Mouse (Mus musculus): ENCODE results near the gene Rusc2. TPM values are rescaled to one million over a fixed set of nuclear protein-coding genes. Genes with fewer than 3 reads are reported as not detected.

Rusc2 gene
- polyA plus RNA-seq (2016; fragmentation: Nextera tagmentation; extraction: Ambion mirVana): 37.6 and 44.9 TPM in 2 replicates

DNA sequence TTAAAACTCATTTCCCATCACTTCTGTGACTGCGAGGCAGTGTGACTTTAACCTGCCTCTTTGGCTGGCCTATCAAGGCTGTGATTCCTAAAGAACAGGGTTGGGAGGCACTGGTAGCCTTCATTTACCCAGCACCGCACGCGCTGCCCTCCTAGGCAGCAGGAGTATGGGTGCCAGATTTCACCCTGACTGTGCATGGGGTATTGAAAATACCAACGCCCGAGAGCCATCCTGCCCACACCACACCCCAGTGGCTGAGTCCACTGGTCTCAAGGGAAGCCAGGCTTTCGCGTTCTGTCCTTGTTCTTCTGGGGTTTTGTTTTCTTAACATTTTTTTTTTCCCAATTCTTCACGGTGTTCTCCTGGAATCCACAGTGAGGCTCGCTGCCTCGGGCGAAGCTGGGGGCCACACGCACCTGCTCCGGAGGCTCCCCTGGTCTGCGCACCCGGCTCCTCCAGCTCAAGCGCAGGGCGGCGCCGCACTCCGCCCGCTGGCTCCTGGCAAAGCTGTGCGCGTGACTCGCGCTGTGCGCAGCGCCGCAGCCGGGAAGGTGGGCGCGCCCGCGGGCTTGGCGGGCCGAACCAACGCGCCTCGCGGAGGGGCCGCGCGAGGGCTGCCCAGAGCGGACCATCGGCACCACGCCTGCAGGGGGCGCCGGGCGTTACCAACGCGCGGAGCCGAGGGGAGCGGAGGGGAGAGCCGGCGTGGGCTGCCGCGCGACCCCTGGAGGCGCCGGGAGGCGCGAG lies at the start of gene Rusc2:
TSS of gene Rusc2 (plus strand) at position 572 of the 747 bp plus-strand sequence.
- 1% methylated on average over 60 of the region's 63 CpGs for WGBS
- ATAC-seq (ENCODE audit: low FRiP score): peak; percentile 94
- Histone ChIP-seq H3K4me2 (peak within 1 kb of the TSS; percentile 67), H3K27ac (peak within 1 kb of the TSS; percentile 47), H3K27me3 (peaks cover 12% of the 10 kb centered on the region), H3K4me3 (replicated peaks) (peak within 1 kb of the TSS; percentile 59), H3K4me1 (peaks cover 18% of the 10 kb centered on the region), H3K9me3 (no peaks in the 10 kb centered on the region), H3K36me3 (replicated peaks) (no peaks in the 10 kb centered on the region), H3K9ac (peak within 1 kb of the TSS; percentile 66)

DNA sequence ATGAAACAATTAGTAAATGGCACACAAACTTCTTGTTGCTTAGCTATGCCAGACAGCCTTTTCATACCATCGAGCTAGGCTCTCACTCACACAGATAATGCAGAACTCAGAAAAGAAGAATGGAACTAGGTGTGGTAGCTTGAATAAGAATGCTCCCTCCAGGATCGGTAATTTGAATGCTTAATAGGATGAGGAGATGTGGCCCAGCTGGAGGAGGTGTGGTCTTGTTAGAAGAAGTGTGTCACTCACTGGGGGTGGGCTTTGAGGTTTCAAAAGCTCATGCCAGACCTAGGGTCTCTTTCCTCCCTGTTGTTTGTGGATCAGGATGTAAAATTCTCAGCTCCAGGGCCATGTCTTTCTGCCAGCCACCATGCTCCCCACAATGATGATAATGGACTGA lies 47.0 kb upstream of the Rusc2 start:
- H3K4me2 ChIP-seq: no peak overlapping the region
- no peaks in the 10 kb centered on the region for H3K27me3 ChIP-seq
- no peak overlapping the region for H3K9ac ChIP-seq
- H3K4me1 ChIP-seq: no peaks in the 10 kb centered on the region
- no peak overlapping the region for H3K27ac ChIP-seq
- ATAC-seq (ENCODE audit: low FRiP score): no peak
- 53% methylated on average over 2 of the region's 2 CpGs for WGBS
- H3K9me3 ChIP-seq: peaks cover 15% of the 10 kb centered on the region
- H3K36me3 ChIP-seq (replicated peaks): no peaks in the 10 kb centered on the region
- H3K4me3 ChIP-seq (replicated peaks): no peak overlapping the region

GRCm38 (mm10) chr4:43336176-43336575 lies 45.6 kb upstream of the Rusc2 start:
- Histone ChIP-seq H3K27me3 (no peaks in the 10 kb centered on the region), H3K4me3 (replicated peaks) (no peak overlapping the region), H3K9ac (no peak overlapping the region), H3K9me3 (peaks cover 15% of the 10 kb centered on the region), H3K4me2 (no peak overlapping the region), H3K27ac (no peak overlapping the region), H3K4me1 (no peaks in the 10 kb centered on the region), H3K36me3 (replicated peaks) (no peaks in the 10 kb centered on the region)
- no peak for ATAC-seq (ENCODE audit: low FRiP score)

DNA sequence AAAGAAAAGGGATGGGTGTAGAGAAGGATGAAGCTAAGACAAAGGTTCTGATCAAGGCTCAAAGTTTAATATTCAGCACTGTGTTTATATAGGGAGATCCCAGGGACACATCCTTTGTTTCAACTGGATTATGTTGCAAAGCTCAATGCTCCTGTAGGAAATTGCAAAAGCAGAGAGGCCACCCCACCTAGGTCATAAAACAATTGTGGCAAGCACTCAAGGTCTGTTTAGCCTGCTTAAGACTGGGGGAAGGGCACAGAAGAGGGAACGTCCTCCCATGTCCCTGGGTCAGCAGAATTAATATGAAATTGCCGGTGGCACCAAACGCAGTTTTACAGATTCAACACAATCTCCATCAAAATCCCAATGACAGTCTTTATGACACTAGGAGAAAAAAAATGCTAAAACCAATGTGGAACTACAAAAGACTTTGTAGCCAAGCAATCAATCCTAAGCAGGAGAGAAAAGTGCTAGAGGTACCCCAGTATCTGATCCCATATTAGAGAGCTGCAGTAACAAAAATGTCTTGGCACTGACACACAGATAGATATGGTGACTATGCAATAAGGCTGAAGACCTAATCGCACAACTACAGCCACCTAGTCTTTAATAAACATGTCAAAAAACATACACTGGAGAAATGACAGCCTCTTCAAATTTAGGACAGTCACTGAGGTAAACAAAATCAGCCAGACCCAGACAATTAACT lies 41.5 kb upstream of the Rusc2 start:
- WGBS: 79% methylated on average over 4 of the region's 4 CpGs
- Histone ChIP-seq H3K27ac (no peak overlapping the region), H3K4me1 (no peaks in the 10 kb centered on the region), H3K27me3 (no peaks in the 10 kb centered on the region), H3K9me3 (peaks cover 15% of the 10 kb centered on the region), H3K36me3 (replicated peaks) (no peaks in the 10 kb centered on the region), H3K4me3 (replicated peaks) (no peak overlapping the region), H3K9ac (no peak overlapping the region), H3K4me2 (no peak overlapping the region)
- no peak for ATAC-seq (ENCODE audit: low FRiP score)

DNA sequence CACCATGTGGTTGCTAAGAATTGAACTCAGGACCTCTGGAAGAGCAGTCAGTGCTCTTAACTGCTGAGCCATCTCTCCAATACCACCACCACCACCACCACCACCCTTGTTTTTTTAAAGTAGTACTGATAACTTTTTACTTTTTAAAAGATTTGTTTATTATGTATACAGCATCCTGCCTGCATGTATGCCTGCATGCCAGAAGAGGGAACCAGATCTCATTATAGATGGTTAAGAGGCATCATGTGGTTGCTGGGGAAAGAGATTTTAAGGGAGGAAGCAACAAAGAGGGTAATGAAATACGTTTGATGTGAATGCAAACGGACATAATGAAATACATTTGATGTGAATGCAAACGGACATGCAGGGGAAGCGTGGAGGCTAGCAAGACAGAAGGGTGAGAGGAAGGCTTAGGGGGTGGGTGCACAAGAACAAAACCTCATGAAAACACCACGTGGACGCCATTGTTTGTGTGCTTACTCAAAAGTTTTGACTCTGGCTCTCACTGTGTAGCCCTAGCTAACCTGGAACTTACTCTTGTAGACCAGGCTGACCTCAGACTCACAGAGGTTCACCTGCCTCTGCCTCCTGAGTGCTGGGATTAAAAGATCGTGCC lies 40.4 kb upstream of the Rusc2 start:
- Histone ChIP-seq H3K9ac (no peak overlapping the region), H3K9me3 (peaks cover 10% of the 10 kb centered on the region), H3K27me3 (no peaks in the 10 kb centered on the region), H3K27ac (no peak overlapping the region), H3K4me3 (replicated peaks) (no peak overlapping the region), H3K4me2 (no peak overlapping the region), H3K4me1 (no peaks in the 10 kb centered on the region), H3K36me3 (replicated peaks) (no peaks in the 10 kb centered on the region)
- WGBS: 55% methylated on average over 7 of the region's 7 CpGs
- no peak for ATAC-seq (ENCODE audit: low FRiP score)

DNA sequence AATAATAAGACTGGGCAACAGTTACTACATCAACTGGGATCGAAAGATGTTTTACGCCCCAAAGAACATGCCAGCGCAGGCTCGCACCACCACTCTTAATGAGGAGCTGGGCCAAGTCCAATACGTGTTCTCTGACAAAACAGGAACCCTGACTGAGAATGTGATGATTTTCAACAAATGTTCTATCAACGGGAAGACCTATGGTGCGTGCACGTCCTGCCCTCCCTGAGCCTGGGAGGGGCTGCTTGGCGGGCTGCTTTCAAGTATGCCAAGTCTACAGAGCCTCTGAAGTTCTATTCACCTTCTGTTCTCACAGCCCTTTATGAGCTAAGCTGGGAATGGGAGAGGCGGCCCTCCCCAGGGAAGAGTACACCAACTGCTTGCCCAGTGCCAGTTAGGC lies 39.3 kb upstream of the Rusc2 start:
- no peak for ATAC-seq (ENCODE audit: low FRiP score)
- 81% methylated on average over 10 of the region's 10 CpGs for WGBS
- Histone ChIP-seq H3K27ac (no peak overlapping the region), H3K4me3 (replicated peaks) (no peak overlapping the region), H3K9me3 (no peaks in the 10 kb centered on the region), H3K4me1 (no peaks in the 10 kb centered on the region), H3K36me3 (replicated peaks) (no peaks in the 10 kb centered on the region), H3K9ac (no peak overlapping the region), H3K4me2 (no peak overlapping the region), H3K27me3 (no peaks in the 10 kb centered on the region)

GRCm38 (mm10) chr4:43344932-43345331 lies 36.8 kb upstream of the Rusc2 start:
- no peak for ATAC-seq (ENCODE audit: low FRiP score)
- no peak overlapping the region for H3K27ac ChIP-seq
- 88% methylated on average over 2 of the region's 2 CpGs for WGBS
- no peak overlapping the region for H3K4me3 ChIP-seq (replicated peaks)
- H3K36me3 ChIP-seq (replicated peaks): no peaks in the 10 kb centered on the region
- no peak overlapping the region for H3K9ac ChIP-seq
- H3K27me3 ChIP-seq: no peaks in the 10 kb centered on the region
- H3K4me2 ChIP-seq: no peak overlapping the region
- no peaks in the 10 kb centered on the region for H3K9me3 ChIP-seq
- no peaks in the 10 kb centered on the region for H3K4me1 ChIP-seq

DNA sequence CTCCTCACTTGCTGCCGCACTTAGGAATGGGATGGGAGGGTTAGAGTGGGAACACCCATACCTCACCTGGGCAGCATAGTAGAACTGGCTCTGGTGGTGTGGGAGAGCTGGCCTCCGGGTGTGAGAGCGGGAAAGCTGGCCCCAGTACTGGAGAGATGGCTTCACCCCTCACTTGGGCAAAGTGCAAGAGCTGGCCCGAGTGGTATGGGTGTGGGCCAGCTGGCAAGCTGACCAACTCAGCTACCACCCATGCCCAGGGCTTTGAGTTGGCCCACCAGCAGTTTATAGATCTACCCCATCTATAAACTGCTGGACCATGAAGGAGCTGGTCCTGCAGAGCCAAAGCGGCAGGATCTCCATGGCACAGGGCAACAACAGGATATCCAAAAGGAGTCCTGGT lies 32.6 kb upstream of the Rusc2 start:
- Histone ChIP-seq H3K27me3 (no peaks in the 10 kb centered on the region), H3K36me3 (replicated peaks) (no peaks in the 10 kb centered on the region), H3K9ac (no peak overlapping the region), H3K27ac (no peak overlapping the region), H3K4me3 (replicated peaks) (no peak overlapping the region), H3K9me3 (no peaks in the 10 kb centered on the region), H3K4me1 (no peaks in the 10 kb centered on the region), H3K4me2 (no peak overlapping the region)
- 94% methylated on average over 5 of the region's 5 CpGs for WGBS
- no peak for ATAC-seq (ENCODE audit: low FRiP score)

GRCm38 (mm10) chr4:43350038-43350560 lies 31.7 kb upstream of the Rusc2 start:
- no peak overlapping the region for H3K4me3 ChIP-seq (replicated peaks)
- no peaks in the 10 kb centered on the region for H3K9me3 ChIP-seq
- no peaks in the 10 kb centered on the region for H3K4me1 ChIP-seq
- no peaks in the 10 kb centered on the region for H3K36me3 ChIP-seq (replicated peaks)
- 83% methylated on average over 6 of the region's 6 CpGs for WGBS
- no peak overlapping the region for H3K9ac ChIP-seq
- no peak overlapping the region for H3K27ac ChIP-seq
- H3K27me3 ChIP-seq: no peaks in the 10 kb centered on the region
- H3K4me2 ChIP-seq: no peak overlapping the region
- no peak for ATAC-seq (ENCODE audit: low FRiP score)

DNA sequence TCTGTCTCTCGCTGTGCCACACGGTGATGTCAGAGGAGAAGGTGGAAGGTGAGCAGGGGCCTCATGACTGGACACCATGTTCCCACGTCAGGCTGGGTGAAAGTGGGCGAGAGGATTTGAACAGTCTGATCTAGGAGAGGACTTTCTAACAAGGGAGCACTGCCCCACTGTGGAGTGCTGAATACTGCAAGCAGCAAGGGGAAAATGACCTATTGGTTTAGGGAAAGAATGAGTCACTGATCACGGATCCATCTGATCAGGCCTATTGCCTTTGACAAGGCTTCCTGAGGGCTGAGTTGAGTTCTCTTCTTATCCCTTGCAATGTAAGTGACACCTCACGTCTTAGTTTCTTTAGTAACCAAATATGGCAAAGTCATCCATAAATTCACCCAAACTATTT lies 28.1 kb upstream of the Rusc2 start:
- H3K27me3 ChIP-seq: no peaks in the 10 kb centered on the region
- no peak overlapping the region for H3K4me2 ChIP-seq
- WGBS: 84% methylated on average over 6 of the region's 6 CpGs
- H3K27ac ChIP-seq: no peak overlapping the region
- H3K4me3 ChIP-seq (replicated peaks): no peak overlapping the region
- no peak overlapping the region for H3K9ac ChIP-seq
- H3K9me3 ChIP-seq: no peaks in the 10 kb centered on the region
- no peak for ATAC-seq (ENCODE audit: low FRiP score)
- H3K4me1 ChIP-seq: no peaks in the 10 kb centered on the region
- H3K36me3 ChIP-seq (replicated peaks): no peaks in the 10 kb centered on the region

DNA sequence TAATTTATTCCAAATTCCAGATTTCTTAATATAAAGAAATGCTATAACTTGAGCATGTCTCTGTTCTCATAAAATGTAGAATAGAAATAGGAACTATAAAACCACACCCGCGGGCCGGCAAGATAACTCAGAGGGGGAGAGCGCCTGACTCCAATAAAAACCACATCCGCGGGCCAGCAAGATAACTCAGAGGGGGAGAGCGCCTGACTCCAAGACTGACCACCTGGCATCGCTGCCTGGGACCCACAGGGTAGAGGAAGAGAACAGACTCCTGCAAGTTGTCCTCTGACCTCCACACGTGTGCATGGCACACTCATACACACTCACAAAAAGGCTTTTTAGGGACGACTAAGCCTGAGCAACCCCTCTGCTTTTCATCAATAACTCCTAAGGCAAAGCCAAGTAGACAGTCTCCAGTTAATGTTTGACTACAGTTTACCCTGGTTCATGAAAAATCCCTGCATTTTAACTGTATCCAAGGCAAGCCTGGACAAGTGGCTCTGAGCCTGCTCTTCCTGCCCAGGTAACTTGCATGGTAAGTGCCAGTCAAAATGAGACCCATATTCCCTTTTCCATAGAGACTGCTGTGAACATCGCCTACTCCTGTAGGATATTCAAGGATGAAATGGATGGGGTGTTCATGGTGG lies 16.7 kb upstream of the Rusc2 start:
- H3K4me2 ChIP-seq: no peak overlapping the region
- H3K9ac ChIP-seq: no peak overlapping the region
- H3K27ac ChIP-seq: no peak overlapping the region
- WGBS: 88% methylated on average over 11 of the region's 11 CpGs
- H3K27me3 ChIP-seq: no peaks in the 10 kb centered on the region
- H3K9me3 ChIP-seq: no peaks in the 10 kb centered on the region
- H3K4me3 ChIP-seq (replicated peaks): no peak overlapping the region
- H3K36me3 ChIP-seq (replicated peaks): no peaks in the 10 kb centered on the region
- no peak for ATAC-seq (ENCODE audit: low FRiP score)
- no peaks in the 10 kb centered on the region for H3K4me1 ChIP-seq

DNA sequence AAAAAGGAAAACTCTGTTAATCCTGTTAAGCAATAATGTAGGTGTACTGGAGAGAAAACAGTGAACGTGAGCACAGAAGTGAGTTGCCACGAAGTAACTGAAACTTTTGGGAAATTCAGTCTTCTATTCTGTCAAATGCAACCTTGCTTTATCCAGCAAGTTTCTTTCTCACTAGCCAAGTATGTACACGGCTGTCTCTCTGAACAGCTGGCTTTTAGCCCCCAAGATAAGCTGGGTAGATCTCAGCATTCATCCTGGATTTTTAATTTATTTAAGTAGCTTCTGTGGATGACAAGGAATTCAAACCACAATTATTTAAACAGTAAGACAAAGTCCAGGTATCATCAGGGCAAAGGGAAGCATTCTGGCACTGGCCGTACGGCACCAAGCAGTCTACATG lies 14.5 kb upstream of the Rusc2 start:
- Histone ChIP-seq H3K27me3 (no peaks in the 10 kb centered on the region), H3K4me3 (replicated peaks) (no peak overlapping the region), H3K4me2 (no peak overlapping the region), H3K4me1 (no peaks in the 10 kb centered on the region), H3K9ac (no peak overlapping the region), H3K36me3 (replicated peaks) (no peaks in the 10 kb centered on the region), H3K27ac (no peak overlapping the region), H3K9me3 (no peaks in the 10 kb centered on the region)
- 86% methylated on average over 5 of the region's 5 CpGs for WGBS
- ATAC-seq (ENCODE audit: low FRiP score): no peak

Data from forebrain, embryonic 12.5 days (tissue).